Mouse (Mus musculus): ENCODE data around the gene Ppm1f.

- no peak for TF ChIP-seq POLR2A (IDR thresholded peaks at IDR 0.05; ENCODE audit: control insufficient read depth, low read depth, low read length)
- TF ChIP-seq CTCF (IDR thresholded peaks at IDR 0.05; ENCODE audit: control insufficient read depth, insufficient read depth, insufficient replicate concordance, low read depth, low read length), result no peak
These were observed 28.2 kb downstream of the Ppm1f start for GRCm38 (mm10) chr16:16924481-16924880.

All from testis, adult 2 months (tissue).